24 mouse cellular contexts compared by ENCODE assay signal in the genomic region with DNA sequence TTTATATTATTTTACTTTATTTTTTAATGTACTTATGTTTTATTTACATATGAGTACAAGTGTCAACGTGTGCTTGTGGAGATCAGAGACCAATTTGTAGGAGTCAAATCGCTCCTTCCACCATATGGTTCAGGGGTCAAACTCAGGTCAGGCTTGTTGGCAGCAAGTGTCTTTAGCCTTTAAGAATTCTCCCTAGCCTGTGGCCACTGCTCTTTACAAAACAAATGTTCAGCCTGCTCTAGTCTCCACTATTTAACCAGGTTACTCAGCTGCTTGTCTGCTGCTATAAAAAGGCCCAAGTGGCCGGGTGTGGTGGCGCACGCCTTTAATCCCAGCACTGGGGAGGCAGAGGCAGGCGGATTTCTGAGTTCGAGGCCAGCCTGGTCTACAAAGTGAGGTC. TPM values are rescaled to one million over a fixed set of nuclear protein-coding genes. Genes with fewer than 3 reads are reported as not detected.
DNase-seq lines count a peak whose midpoint lies in the region; ATAC-seq lines count a peak whose summit lies in the region.
"Had no signal": no experiment of that assay in that cellular context is flagged by ENCODE, and none has a peak within 500 bp of the region (broad histone marks: within the 10 kb centered on the region; RNA-seq: fewer than 3 reads in every experiment).

No protein-coding gene starts in this region.

- WGBS in midbrain, embryonic 11.5 days = 87% methylated on average over 7 of the region's 7 CpGs
- WGBS in midbrain, embryonic 15.5 days = 85% methylated on average over 7 of the region's 7 CpGs

- H3K36me3 ChIP-seq in midbrain, embryonic 11.5 days (ENCODE audit: control insufficient read depth, insufficient read depth, low read length) = no peaks in the 10 kb centered on the region
- H3K36me3 ChIP-seq in midbrain, embryonic 15.5 days (replicated peaks) = no peaks in the 10 kb centered on the region
- H3K36me3 ChIP-seq: embryonic facial prominence, embryonic 10.5 days; forebrain, embryonic 10.5 days; heart, embryonic 13.5 days; hindbrain, embryonic 12.5 days had no signal

- H3K4me1 ChIP-seq in midbrain, embryonic 11.5 days (ENCODE audit: control insufficient read depth, insufficient read depth, low read length) = no peaks in the 10 kb centered on the region
- no peaks in the 10 kb centered on the region for H3K4me1 ChIP-seq in midbrain, embryonic 15.5 days
- H3K4me1 ChIP-seq: hindbrain, embryonic 12.5 days had no signal

- H3K9ac ChIP-seq in midbrain, embryonic 11.5 days (ENCODE audit: low read length) = no peak overlapping the region
- no peak overlapping the region for H3K9ac ChIP-seq in midbrain, embryonic 15.5 days
- H3K9ac ChIP-seq: heart, embryonic 13.5 days; hindbrain, embryonic 12.5 days had no signal

- peak; percentile 63 for DNase-seq in embryo, embryonic 10 days (ENCODE audit: low spot score)
- no peak for DNase-seq in embryo, embryonic 9.5 days (ENCODE audit: extremely low spot score)
- peak; percentile 61 for DNase-seq in midbrain, embryonic 11.5 days (ENCODE audit: low spot score, missing footprints)
- peak; percentile 54 for DNase-seq in WW6 (ENCODE audit: low read depth, low spot score)
- no peak for DNase-seq in right cerebral cortex, adult 2 months (ENCODE audit: low spot score in 2 of 2)
- no peak for DNase-seq in spleen, adult 12 weeks (ENCODE audit: low spot score)
- DNase-seq: adrenal gland, adult 8-10 months; adrenal gland, postnatal 36 days; B cell, adult 2 months; cerebellum, adult 2 months; cerebellum, postnatal 10 days; gastrocnemius, adult 2 months; gastrocnemius, postnatal 25 days; heart, adult 11 months; heart, postnatal 36 days had no signal

- no peak overlapping the region for H3K27ac ChIP-seq in midbrain, embryonic 11.5 days (ENCODE audit: low read depth, low read length)
- no peak overlapping the region for H3K27ac ChIP-seq in midbrain, embryonic 15.5 days
- H3K27ac ChIP-seq: embryonic facial prominence, embryonic 10.5 days; forebrain, embryonic 10.5 days; gastrocnemius, adult 2 months; heart, embryonic 13.5 days; hindbrain, embryonic 12.5 days; hindbrain, postnatal 0 days had no signal

- no peak overlapping the region for H3K4me3 ChIP-seq in midbrain, embryonic 11.5 days (ENCODE audit: low read depth, low read length)
- no peak overlapping the region for H3K4me3 ChIP-seq in midbrain, embryonic 15.5 days
- H3K4me3 ChIP-seq: embryonic facial prominence, embryonic 10.5 days; erythroblast, embryonic 14.5 days; forebrain, embryonic 10.5 days; gastrocnemius, adult 2 months; heart, embryonic 13.5 days; hindbrain, embryonic 12.5 days had no signal

- H3K4me2 ChIP-seq in midbrain, embryonic 11.5 days = no peak overlapping the region
- no peak overlapping the region for H3K4me2 ChIP-seq in midbrain, embryonic 15.5 days
- H3K4me2 ChIP-seq: heart, embryonic 13.5 days; hindbrain, embryonic 12.5 days had no signal

- no peaks in the 10 kb centered on the region for H3K9me3 ChIP-seq in midbrain, embryonic 11.5 days (ENCODE audit: control insufficient read depth, low read length)
- H3K9me3 ChIP-seq in midbrain, embryonic 15.5 days = no peaks in the 10 kb centered on the region
- H3K9me3 ChIP-seq: embryonic facial prominence, embryonic 10.5 days; forebrain, embryonic 10.5 days; heart, embryonic 13.5 days; hindbrain, embryonic 12.5 days had no signal

- no peaks in the 10 kb centered on the region for H3K27me3 ChIP-seq in midbrain, embryonic 11.5 days (ENCODE audit: control insufficient read depth, insufficient read depth, low read length)
- H3K27me3 ChIP-seq in midbrain, embryonic 15.5 days (replicated peaks) = no peaks in the 10 kb centered on the region
- H3K27me3 ChIP-seq: heart, embryonic 13.5 days; hindbrain, embryonic 12.5 days had no signal

- ATAC-seq in midbrain, embryonic 11.5 days (ENCODE audit: low FRiP score) = no peak
- ATAC-seq in midbrain, embryonic 15.5 days (replicated peaks) = no peak
- ATAC-seq: CD4-positive, CD25-positive, alpha-beta regulatory T cell, adult 4 months; forebrain, embryonic 14.5 days; hindbrain, postnatal 0 days had no signal

RNA-seq across cellular contexts. Expression of a gene that starts 6.4 kb away (rescaled TPM):
- polyA plus RNA-seq in midbrain, embryonic 11.5 days (2014; fragmentation: Nextera tagmentation; extraction: Ambion mirVana) = 26.9 and 27.3 TPM in 2 replicates
- polyA plus RNA-seq in midbrain, embryonic 15.5 days (2015; fragmentation: Nextera tagmentation; extraction: Ambion mirVana) = 12.1 and 13.3 TPM in 2 replicates

RNA-seq across cellular contexts. Expression of a gene that starts 17.8 kb away (rescaled TPM):
- 111 and 117 TPM in 2 replicates for polyA plus RNA-seq in midbrain, embryonic 11.5 days (2014; fragmentation: Nextera tagmentation; extraction: Ambion mirVana)
- polyA plus RNA-seq in midbrain, embryonic 15.5 days (2015; fragmentation: Nextera tagmentation; extraction: Ambion mirVana) = 42.0 and 43.2 TPM in 2 replicates

RNA-seq across cellular contexts. Expression of a gene that starts 32.6 kb away (rescaled TPM):
- polyA plus RNA-seq in midbrain, embryonic 11.5 days (2014; fragmentation: Nextera tagmentation; extraction: Ambion mirVana) = 43.5 and 43.7 TPM in 2 replicates
- polyA plus RNA-seq in midbrain, embryonic 15.5 days (2015; fragmentation: Nextera tagmentation; extraction: Ambion mirVana) = 54.3 and 72.6 TPM in 2 replicates

Comparison
In these comparisons a context has a peak if more than half of its experiments do, and no peak if none do; other contexts are left out.
1. DNase-seq: peak in embryo, embryonic 10 days (single experiment), midbrain, embryonic 11.5 days (single experiment) and WW6 (single experiment); none in embryo, embryonic 9.5 days (single experiment), right cerebral cortex, adult 2 months (0 of 2) and spleen, adult 12 weeks (single experiment).